Mouse (Mus musculus): ENCODE results near the gene Asb5.
A peak's percentile ranks its signal among the peaks of the same experiment; 100 is the strongest.
"Not testable (repeated sequence)": the region's sequence is repeated elsewhere in the genome, so short reads cannot be mapped to it uniquely, and the experiment has no call there.

Gene Asb5

DNA sequence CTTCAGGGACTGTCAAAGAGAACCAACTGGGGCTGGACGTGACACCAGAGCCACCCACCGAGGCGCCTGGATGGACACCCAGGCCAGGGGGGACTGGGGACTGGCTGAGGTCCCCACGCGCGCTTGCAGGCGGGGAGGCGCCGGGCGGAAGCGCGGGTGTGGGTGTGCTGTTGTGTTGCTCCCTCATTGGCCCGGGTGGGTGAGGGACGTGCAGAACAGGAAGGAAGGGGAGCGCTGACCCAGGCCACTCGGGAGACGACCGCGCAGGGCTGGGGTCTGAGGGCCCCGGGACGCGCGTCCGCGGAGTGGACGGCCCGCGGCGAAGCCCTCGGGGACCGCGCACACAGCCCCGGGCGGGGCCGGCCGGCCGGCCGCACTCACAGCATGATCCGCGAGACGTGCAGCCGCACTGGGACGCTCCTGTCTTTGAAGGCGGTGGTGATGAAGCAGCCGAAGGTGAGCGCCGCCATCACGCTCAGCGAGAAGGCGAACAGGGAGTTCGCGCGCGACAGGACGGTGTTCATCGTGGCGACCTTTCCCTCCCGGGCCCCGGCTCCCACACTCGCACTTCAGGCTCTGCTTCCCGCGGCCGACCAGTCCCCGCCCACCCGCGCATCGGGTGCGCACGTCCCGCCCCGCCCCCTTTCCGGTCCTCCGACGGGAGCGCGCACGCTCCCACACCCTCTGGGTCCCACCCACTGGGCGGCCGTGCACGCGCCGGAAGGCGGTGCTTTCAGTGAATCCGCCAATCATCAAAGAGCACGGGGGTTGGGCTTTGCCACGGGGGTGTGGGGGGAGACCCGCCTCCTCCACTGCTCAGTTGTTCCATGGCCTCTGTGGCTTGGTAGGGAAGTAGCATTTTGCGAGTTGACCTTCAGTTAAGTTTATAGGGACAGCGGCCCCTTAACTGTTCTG is at the start of gene Asb5, which contains the start of gene Spcs3:
Gene Asb5 (plus strand): TSS at position 199 of the 915 bp plus-strand sequence.
Gene Spcs3 (minus strand): TSS at position 617 of the 915 bp plus-strand sequence.
- DNase-seq = peak; percentile 98

DNA sequence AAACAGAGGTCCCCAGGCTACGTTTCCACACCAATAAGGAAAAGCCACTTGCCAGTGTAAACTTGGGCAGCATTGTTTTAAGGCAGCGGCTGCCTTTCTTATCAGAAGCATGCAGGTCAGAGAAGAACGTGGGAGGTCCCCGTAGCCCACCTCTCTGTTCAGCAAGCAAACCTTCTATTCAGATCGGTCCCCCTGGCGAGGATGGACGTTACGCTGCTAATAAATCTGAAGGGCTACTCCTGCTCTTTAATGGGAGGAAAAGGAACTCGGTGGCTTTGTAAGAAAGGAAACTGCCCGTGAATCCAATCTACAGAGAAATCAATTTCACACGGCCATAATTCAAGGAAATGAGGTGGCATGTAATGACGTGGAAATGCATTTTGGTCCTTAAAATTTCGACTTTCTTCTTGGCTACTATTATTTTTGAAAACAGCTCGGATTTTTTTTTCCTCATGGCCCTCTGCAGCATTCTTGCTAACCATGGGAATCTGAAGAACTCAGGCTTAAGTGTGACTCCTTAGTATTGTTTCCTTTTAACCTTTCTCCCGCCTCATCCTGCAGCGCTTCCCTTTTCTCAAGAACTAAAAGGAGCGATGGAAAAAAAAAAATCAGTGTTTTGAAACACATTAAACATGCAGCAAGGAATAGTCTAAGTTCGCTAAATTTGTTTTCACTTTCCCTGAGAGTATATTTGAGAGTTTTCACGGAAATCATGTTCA is 42.7 kb upstream of the Asb5 start:
- DNase-seq = no peak

- DNase-seq = no peak
Measured at GRCm38 (mm10) chr8:54488437-54488836, 40.9 kb upstream of the Asb5 start.

- DNase-seq = peak; percentile 62
Measured at GRCm38 (mm10) chr8:54491057-54491690, 38.2 kb upstream of the Asb5 start.

DNA sequence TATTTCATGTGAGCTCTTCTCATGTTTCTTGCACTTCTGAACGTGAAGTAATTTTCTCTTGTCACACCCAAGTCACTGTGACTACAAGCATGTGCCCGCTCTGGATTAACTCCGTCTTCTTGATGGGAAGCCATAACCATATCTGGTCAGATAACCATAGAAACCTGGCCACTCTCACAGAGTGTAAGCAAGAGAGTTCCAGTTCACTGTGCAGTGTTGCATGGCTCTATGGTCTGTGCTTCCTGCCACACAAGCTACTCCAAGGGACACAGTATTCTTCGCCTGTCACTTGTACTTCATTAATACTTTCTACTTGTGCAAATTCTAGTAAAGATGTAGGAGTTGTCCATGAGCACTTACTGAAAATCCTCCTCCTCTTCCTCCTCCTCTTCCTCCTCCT is 37.4 kb upstream of the Asb5 start:
- DNase-seq = no peak

- peak; percentile 57 for DNase-seq
Measured at GRCm38 (mm10) chr8:54493110-54493509, 36.3 kb upstream of the Asb5 start.

DNA sequence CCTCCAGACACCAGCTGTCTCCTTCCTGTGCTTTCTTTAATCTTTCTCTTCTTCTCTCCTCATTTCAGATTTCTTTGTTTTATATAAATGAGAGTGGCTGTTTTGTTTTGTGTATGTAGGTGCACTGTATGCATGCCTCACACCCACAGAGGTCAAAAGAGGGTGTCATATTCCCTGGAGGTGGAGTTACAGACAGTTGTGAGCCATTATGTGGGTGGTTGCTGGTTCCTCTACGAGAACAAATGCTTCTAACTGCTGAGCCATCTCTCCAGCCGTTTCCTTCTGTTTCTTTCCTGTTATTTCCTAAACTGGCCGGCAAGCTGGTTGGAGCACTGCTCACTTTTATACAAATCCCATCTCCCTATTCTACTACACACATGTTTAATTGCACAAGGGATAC is 35.5 kb upstream of the Asb5 start:
- no peak for DNase-seq

DNA sequence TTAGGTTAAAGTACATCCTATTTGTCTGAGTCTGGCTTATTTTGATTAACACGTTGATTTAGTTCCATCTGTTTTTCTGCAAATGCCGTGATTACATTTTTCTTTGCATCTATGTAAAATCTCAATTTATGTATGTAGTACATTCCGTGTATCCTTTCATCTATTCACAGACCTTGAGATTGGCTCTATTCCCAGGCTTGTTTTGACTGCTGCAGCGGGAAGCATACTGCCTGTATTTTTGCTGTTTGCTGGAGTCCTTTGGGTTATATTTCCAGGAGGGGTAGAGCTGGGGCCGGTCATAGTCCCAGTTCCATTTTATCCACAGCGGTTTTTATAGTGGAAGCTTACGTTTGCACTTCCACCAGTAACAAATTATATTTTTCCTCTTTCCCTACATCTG is 26.3 kb upstream of the Asb5 start:
- DNase-seq = no peak

GRCm38 (mm10) chr8:54505060-54505459 is 24.3 kb upstream of the Asb5 start:
- DNase-seq = no peak

DNA sequence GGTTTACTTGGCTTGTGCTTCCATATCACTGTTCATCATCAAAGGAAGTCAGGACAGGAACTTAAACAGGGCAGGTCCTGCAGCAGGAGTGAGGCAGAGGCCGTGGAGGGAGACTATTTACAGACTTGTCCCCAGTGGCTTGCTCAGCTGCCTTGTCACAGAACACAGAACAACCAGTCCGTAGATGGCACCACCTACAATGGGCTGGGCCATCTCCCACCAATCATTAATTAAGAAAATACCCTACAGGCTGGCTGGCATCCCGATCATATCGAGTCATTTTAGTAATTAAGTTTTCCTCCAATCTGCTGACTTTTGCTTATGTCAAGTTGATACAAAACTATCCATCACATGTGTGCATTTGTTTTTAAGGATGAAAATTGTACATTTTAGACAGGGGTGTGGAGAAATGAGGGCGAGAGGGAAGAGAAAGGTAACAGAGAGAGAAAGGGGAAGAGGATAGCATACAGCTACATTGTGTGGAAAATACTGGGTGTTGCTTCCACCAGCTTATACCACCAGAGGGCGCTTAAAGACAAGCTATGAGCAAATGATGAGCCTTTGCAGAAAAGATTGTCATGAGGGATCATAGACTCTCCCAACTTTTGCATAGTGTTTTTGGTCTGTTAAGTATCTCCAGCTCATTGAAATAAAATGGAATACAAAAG is 21.8 kb upstream of the Asb5 start:
- peak; percentile 78 for DNase-seq

- DNase-seq = no peak
Measured at GRCm38 (mm10) chr8:54508096-54508456, 21.3 kb upstream of the Asb5 start.

- DNase-seq = peak; percentile 29
Measured at GRCm38 (mm10) chr8:54508814-54509213, 20.6 kb upstream of the Asb5 start.

DNA sequence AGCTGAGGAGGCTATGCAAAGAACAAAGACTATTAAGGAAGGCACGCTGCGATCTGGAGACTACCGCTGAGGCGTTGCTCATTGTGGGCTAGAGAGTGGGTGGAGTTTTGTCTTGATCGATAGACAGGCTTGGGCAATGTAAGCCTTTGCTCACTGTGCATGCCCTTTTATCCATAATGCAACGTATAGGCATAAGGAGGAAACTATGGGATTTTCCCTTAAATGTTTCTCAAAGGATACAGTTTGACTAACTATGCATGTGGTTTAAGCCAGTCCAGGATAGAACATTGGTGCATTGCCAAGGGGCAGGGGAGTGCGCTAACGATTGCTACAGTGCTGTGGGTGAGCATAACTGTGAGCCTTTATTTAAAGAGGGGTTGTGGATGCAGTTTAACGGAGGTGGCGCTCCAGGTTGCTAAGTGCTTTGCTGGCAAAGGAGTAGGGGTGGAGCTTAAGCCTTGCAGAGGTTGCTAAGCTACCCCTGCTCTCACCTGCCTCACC is 20.1 kb upstream of the Asb5 start:
- DNase-seq = peak; percentile 47

- DNase-seq = no peak
Measured at GRCm38 (mm10) chr8:54511791-54512190, 17.6 kb upstream of the Asb5 start.

GRCm38 (mm10) chr8:54512200-54512599 is 17.2 kb upstream of the Asb5 start:
- DNase-seq = not testable (repeated sequence)

DNA sequence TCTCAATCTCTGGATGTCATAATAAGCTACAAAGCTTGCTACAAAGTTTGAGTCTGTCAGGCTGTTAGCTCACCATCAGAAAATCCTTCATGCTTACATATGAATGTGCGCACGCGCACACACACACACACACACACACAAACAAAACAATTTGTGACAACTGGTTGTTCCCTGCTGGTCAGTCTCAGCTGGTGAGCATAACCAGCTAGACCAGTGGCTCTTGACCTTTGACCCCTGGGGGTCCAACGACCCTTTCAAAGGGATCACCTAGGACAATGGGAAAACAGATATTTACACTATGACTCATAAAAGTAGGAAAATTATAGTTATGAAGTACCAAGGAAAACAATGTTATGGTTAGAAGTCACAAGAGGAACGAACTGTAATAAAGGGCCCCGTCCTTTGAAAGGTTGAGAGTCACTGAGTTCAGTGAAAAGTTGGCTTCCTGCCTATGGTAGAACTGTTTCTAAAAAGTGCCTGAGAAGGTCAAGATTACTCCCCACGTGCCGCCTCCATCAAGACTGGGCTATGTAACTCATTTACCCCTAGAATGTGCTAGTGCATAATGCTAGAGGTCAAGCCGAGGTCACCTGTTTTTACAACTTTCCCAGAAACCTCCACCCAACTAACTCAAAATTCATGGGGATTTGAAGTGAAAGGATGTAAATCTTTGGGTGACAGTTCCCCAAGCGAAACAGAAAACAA is 10.5 kb upstream of the Asb5 start:
- no peak for DNase-seq

DNA sequence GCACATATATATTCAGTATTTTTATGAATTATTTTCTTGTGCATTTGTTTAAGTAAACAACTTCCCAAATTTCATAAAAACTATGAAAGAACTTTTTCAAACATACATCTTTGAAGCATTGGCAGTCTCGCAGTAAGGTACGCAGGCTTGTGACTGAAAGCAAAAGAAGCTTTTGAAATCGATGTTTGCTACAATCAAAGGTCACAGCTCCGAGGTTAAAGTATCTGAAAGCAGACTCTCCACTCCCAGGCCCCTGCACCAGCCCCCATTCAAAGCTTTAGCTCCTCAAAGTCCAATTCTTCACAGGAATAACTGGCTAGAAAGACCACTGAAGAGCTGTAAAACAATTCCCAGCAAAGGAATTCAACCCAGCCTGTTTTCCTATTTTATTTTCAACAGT is 8.9 kb upstream of the Asb5 start:
- no peak for DNase-seq

DNA sequence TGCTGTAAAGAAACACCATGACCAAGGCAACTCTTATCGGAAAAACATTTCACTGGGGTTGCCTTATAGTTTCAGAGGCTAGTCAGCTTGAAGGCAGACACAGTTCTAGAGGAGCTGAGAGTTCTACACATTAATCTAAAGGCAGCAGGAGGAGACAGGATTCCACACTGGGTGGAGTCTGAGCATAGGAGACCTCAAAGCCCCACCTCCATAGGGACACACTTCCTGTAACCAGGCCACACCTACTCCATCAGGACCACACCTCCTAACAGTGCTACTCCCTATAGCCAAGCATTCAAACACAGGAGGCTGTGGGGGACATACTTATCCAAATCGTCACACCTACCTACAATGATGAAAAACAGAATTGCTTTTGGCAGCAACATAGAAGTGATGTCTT is 3.8 kb upstream of the Asb5 start:
- no peak for DNase-seq

- DNase-seq = no peak
Measured at GRCm38 (mm10) chr8:54526700-54527099, 2.7 kb upstream of the Asb5 start.

DNA sequence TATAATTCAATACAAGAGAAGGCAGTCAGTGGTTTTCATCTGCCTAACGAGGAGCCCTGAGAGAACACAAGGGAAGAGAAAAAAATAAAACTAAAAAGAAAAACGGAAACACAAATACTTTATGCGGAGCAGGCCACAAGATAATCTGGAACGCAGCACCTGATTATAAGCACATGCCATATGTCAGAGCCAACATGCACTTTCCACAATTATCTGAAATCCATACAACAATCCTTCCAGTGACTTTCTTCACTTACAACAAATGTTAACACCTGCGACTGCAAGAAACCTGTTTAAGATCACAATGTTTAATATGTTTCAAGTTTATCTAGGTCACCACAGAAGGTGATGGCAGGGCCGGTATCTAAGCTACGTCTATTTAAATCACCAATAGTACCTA is 809 bp upstream of the Asb5 start:
- DNase-seq = no peak

DNA sequence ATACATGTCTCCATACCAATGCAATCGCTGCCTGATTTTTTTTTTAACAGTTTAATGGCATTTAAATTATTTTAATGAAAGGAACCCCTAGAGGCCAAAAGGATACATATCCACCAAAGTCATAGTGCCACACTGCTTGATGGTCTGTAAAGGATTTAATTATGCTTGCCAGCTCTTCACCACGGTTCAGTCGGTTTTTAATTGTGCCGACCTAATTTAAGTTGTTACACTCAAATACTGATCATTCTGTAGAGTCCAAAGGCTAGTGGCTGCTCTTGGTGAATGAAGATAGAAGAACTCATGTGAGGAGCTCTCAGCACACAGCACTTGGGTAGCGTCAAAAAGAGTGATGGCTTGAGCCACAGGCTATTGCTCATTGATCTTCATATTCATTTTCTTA is 5.8 kb downstream of the Asb5 start:
- DNase-seq = no peak

GRCm38 (mm10) chr8:54537285-54537684 is 7.9 kb downstream of the Asb5 start:
- no peak for DNase-seq

Measured in right cerebral cortex, postnatal 4 days (tissue).